Mouse (Mus musculus) stomach, postnatal 0 days (tissue): ENCODE data around the gene Rpusd3. TPM values are rescaled to one million over a fixed set of nuclear protein-coding genes. Genes with fewer than 3 reads are reported as not detected.

ENCODE experiments used
- ATAC-seq: fragments of 200-750 bp; cut with Nextera tagmentation; 2 replicates; pipeline ENCODE4 v1.8.0; 2017; ENCODE audit not compliant: low FRiP score, low TSS enrichment
- DNase-seq: peaks from one replicate; pipeline ENCODE4 v3.0.0-alpha.2; 2016; ENCODE audit warnings: low spot score
- H3K27ac ChIP-seq: fragments of 300-500 bp; sonication (generic); replicated peaks from 2 replicates; pipeline ENCODE4 v1.5.1; 2014; ENCODE audit warnings: mild to moderate bottlenecking, control low read depth
- H3K27me3 ChIP-seq: fragments of 300-500 bp; sonication (generic); 2 replicates; pipeline ENCODE4 v1.6.1; 2014; ENCODE audit warnings: low read length; ENCODE audit not compliant: control insufficient read depth, insufficient read depth
- H3K36me3 ChIP-seq: fragments of 300-500 bp; sonication (generic); 2 replicates; pipeline ENCODE4 v1.6.1; 2014; ENCODE audit warnings: low read length, mixed read lengths; ENCODE audit not compliant: control insufficient read depth, insufficient read depth
- H3K4me1 ChIP-seq: fragments of 300-500 bp; sonication (generic); replicated peaks from 2 replicates; pipeline ENCODE4 v1.6.1; 2014; ENCODE audit warnings: antibody characterized with exemption; ENCODE audit not compliant: control insufficient read depth, insufficient read depth
- H3K4me2 ChIP-seq: fragments of 300-500 bp; sonication (generic); replicated peaks from 2 replicates; pipeline ENCODE4 v1.6.1; 2014; ENCODE audit warnings: low read depth, mild to moderate bottlenecking, control low read depth, moderate library complexity
- H3K4me3 ChIP-seq: fragments of 300-500 bp; sonication (generic); 2 replicates; pipeline ENCODE4 v1.5.1; 2014; ENCODE audit warnings: low read depth, low read length, control low read depth
- H3K9ac ChIP-seq: fragments of 300-500 bp; sonication (generic); 2 replicates; pipeline ENCODE4 v1.6.1; 2014; ENCODE audit warnings: mild to moderate bottlenecking, low read length, control low read depth, mixed read lengths
- H3K9me3 ChIP-seq: fragments of 300-500 bp; sonication (generic); 2 replicates; pipeline ENCODE4 v1.6.1; 2016; ENCODE audit warnings: low read length; ENCODE audit not compliant: control insufficient read depth
- CTCF ChIP-seq: IDR thresholded peaks from 2 replicates; pipeline ENCODE4 v1.5.1; 2016; ENCODE audit warnings: antibody characterized with exemption, low read depth, mild to moderate bottlenecking, moderate library complexity
- EP300 ChIP-seq: optimal IDR thresholded peaks from 2 replicates; pipeline ENCODE3; 2016; ENCODE audit warnings: antibody characterized with exemption
- WGBS: fragments of 180-500 bp; shearing (Covaris S2); extraction: QIAGEN DNeasy Blood & Tissue Kit; methylation state at CpG from one replicate; pipeline ENCODE4 v1.1.7; 2014; 5-methylcytosine and 5-hydroxymethylcytosine counted together
- polyA plus RNA-seq: library from polyadenylated mRNA; unstranded; fragments of >200 nt; fragmentation: Nextera tagmentation; extraction: Ambion mirVana; gene quantifications from 2 replicates; pipeline ENCODE4 v1.2.1, GENCODE M21; 2015

Rpusd3 gene
- polyA plus RNA-seq, 1 experiment from 2014 or later, result 11.8 TPM

DNA sequence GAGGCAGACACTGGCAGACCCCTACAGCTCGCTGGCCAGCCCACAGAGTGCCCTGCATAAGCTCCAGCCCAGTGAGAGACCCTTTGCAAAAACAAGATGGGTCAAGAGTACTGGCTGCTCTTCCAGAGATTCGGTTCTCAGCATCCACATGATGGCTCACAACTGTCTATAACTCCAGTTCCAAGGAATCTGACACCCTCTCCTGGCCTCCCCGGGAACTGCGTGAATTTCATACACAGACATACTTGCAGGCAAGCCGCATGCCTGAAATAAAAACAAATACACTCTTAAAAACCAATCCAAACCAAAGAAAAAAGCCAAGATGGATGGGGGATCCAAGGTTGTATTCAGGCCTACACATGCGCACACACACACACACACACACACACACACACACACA, 23.6 kb downstream of the Rpusd3 start:
- no peaks in the 10 kb centered on the region for H3K27me3 ChIP-seq

DNA sequence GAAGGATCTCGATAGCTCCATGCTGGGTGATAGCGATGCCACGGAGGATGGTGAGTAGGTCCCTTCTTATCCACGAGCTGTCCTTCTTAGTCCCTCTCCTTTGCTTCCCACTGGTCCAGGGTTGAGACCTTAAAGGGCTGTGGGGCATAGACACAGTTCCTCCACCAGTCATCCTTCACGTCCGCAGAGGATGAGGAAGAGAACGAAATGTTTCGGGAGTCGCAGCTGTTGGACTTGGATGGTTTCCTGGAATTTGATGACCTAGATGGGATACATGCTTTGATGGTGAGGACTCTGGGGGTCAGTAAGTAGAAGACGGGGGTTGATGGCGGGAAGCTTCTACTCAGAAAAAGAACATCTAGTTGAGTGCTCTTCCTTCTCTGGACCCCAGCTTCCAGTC, 24.3 kb downstream of the Rpusd3 start:
- Histone ChIP-seq H3K9ac (no peak overlapping the region), H3K4me3 (no peak overlapping the region), H3K4me2 (no peak overlapping the region), H3K36me3 (0 out of 2 replicates have a peak, but pooled peaks cover 2% of the 10 kb centered on the region), H3K27me3 (no peaks in the 10 kb centered on the region), H3K27ac (no peak overlapping the region), H3K9me3 (no peaks in the 10 kb centered on the region), H3K4me1 (peaks cover 3% of the 10 kb centered on the region; the same call in 1 of the 2 replicates)
- WGBS, result 89% methylated on average over 11 of the region's 11 CpGs
- TF ChIP-seq CTCF, result no peak
- TF ChIP-seq EP300, result no peak
- ATAC-seq (no peak), DNase-seq (no peak)

More for the DNA sequence above, 23.6 kb downstream of the Rpusd3 start:
- TF ChIP-seq EP300, result no peak
- 0 out of 2 replicates have a peak, but pooled peaks have one; percentile 9 for TF ChIP-seq CTCF
- Histone ChIP-seq H3K36me3 (0 out of 2 replicates have a peak, but pooled peaks cover 2% of the 10 kb centered on the region), H3K9ac (no peak overlapping the region), H3K4me3 (no peak overlapping the region), H3K9me3 (no peaks in the 10 kb centered on the region), H3K4me1 (peaks cover 3% of the 10 kb centered on the region; the same call in 1 of the 2 replicates), H3K4me2 (no peak overlapping the region), H3K27ac (no peak overlapping the region)
- DNase-seq (no peak), ATAC-seq (no peak)
- 96% methylated on average over 6 of the region's 6 CpGs for WGBS

DNA sequence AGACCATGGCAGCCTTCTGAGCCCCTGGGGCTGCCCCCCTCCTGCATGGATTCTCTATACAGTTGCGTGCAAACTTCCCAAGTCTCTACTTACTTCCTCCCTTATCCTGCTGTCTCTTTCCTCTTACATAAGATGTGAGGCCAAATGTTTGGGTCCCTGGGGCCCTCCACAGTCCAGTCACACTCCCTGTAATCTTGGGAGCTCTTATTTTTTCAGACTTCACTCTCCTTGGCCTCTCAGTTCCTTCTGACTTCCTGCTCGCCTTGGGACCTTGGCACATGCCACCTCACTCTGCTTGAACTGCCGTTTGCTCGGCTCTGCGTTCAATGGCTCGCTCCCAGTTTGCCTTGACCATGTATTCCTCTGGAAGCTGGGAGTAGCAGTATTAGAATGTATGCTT, 25.2 kb downstream of the Rpusd3 start:
- ATAC-seq, result no peak
- no peak for DNase-seq
- H3K27ac ChIP-seq, result no peak overlapping the region
- no peak overlapping the region for H3K4me2 ChIP-seq
- H3K4me3 ChIP-seq, result no peak overlapping the region
- no peak for TF ChIP-seq EP300
- no peak for TF ChIP-seq CTCF
- peaks cover 3% of the 10 kb centered on the region; the same call in 1 of the 2 replicates for H3K4me1 ChIP-seq
- no peak overlapping the region for H3K9ac ChIP-seq
- no peaks in the 10 kb centered on the region for H3K9me3 ChIP-seq
- 90% methylated on average over 6 of the region's 6 CpGs for WGBS
- no peaks in the 10 kb centered on the region for H3K27me3 ChIP-seq
- H3K36me3 ChIP-seq, result peaks cover 11% of the 10 kb centered on the region; the same call in 1 of the 2 replicates

DNA sequence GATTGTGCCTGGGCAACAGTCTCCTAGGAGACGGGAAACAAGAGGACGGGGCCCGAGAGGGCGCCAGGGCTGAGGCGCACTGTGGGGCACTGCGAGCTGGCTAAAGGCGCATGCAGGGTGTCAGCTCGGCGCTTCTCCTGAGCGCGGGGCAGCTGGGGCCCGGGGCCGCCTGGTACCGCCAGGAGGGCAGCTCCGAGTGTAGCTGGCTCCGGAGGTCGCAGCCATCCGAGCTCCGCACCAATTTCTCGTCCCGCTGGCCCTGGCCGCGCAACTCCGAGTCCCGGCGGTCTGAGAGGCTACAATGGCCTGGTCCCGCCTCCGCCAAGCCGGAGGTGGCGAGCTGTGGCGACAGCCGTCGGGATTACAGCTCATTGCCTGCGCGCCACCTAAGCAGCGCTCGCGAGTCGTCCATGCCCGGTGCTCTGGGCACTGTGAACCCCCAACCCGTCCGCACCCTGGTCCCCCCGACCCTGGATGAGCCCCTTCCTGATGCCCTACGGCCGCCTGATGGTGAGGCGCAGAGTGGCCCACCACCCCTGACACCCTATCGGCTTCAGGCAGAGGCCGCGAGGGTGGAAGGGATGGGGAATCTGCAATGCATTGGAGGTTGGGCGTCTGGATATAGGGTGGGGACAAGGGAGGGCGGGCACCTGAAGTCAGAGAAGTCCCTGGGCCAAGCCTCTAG, 26.6 kb downstream of the Rpusd3 start:
- H3K36me3 ChIP-seq, result peaks cover 23% of the 10 kb centered on the region
- H3K4me3 ChIP-seq, result peak overlapping the region; percentile 46
- WGBS, result 4% methylated on average over 51 of the region's 51 CpGs
- H3K27ac ChIP-seq, result no peak overlapping the region
- H3K9me3 ChIP-seq, result no peaks in the 10 kb centered on the region
- DNase-seq (peak; percentile 60), ATAC-seq (peak; percentile 74)
- H3K9ac ChIP-seq, result peak overlapping the region; percentile 61
- peaks cover 3% of the 10 kb centered on the region; the same call in 1 of the 2 replicates for H3K4me1 ChIP-seq
- H3K27me3 ChIP-seq, result no peaks in the 10 kb centered on the region
- no peak for TF ChIP-seq EP300
- no peak for TF ChIP-seq CTCF
- peak overlapping the region; percentile 86 for H3K4me2 ChIP-seq

DNA sequence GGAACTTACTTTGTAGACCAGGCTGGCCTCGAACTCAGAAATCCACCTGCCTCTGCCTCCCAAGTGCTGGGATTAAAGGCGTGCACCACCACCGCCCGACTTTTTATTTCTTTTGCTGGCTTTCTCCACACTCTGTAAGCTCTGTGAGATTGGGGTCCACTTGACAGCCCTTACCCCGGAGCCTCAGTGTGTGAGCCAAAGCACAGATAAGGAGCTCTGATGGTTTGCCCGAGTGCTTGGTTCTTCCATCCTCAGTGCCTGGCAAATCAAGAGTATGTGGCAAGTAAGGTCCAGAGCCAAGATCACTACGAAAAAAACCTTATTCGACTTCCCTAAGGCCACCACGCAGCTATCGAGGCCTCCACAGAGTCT, 27.1 kb downstream of the Rpusd3 start:
- no peak overlapping the region for H3K27ac ChIP-seq
- WGBS, result 25% methylated on average over 10 of the region's 10 CpGs

DNA sequence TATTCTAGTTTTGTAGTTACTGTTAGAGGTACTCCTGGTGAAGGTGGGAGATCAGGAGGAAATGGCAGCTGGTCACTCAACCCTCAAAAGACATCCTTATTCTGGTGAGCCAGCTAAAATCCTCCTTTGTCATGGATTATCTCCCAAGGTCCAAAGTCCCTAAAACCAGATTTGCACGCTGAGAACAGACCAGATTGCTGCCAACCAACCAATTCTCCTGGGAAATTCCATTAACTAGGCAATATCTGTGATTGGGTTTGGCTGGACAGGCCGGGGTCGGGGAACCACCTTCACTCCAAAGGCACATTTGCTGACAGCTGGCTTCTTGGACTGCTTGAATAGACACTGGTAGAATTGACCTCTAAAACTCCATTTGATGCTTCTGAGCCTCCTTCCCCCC, 28.4 kb downstream of the Rpusd3 start:
- ATAC-seq, result no peak

More for the DNA sequence above, 27.1 kb downstream of the Rpusd3 start:
- peaks cover 25% of the 10 kb centered on the region for H3K36me3 ChIP-seq
- no peak for ATAC-seq
- peak overlapping the region; percentile 61 for H3K9ac ChIP-seq
- no peak for DNase-seq
- no peak for TF ChIP-seq EP300
- no peak for TF ChIP-seq CTCF
- H3K27me3 ChIP-seq, result no peaks in the 10 kb centered on the region
- H3K4me3 ChIP-seq, result peak overlapping the region; percentile 46
- H3K4me1 ChIP-seq, result peaks cover 3% of the 10 kb centered on the region; the same call in 1 of the 2 replicates
- no peaks in the 10 kb centered on the region for H3K9me3 ChIP-seq
- H3K4me2 ChIP-seq, result peak overlapping the region; percentile 86

More for the DNA sequence above, 28.4 kb downstream of the Rpusd3 start:
- no peak overlapping the region for H3K4me3 ChIP-seq
- H3K9ac ChIP-seq, result no peak overlapping the region
- H3K27ac ChIP-seq, result no peak overlapping the region
- no peak overlapping the region for H3K4me2 ChIP-seq
- H3K9me3 ChIP-seq, result no peaks in the 10 kb centered on the region
- H3K4me1 ChIP-seq, result peaks cover 3% of the 10 kb centered on the region; the same call in 1 of the 2 replicates
- peaks cover 26% of the 10 kb centered on the region for H3K36me3 ChIP-seq
- 79% methylated on average over 3 of the region's 3 CpGs for WGBS
- no peaks in the 10 kb centered on the region for H3K27me3 ChIP-seq
- TF ChIP-seq EP300 (no peak), CTCF (no peak)
- no peak for DNase-seq
